Mouse (Mus musculus): Measurements from ENCODE around the gene Crim1. TPM values are rescaled to one million over a fixed set of nuclear protein-coding genes. Genes with fewer than 3 reads are reported as not detected.

Crim1 gene
- polyA plus RNA-seq, 1 experiment, result 7.1 TPM

GRCm38 (mm10) chr17:78287391-78287790 is 87.3 kb downstream of the Crim1 start:
- peaks cover 3% of the 10 kb centered on the region for H3K36me3 ChIP-seq (ENCODE audit: control insufficient read depth, insufficient read depth)
- no peak overlapping the region for H3ac ChIP-seq (ENCODE audit: control insufficient read depth, insufficient read length, low read depth)
- no peaks in the 10 kb centered on the region for H3K27me3 ChIP-seq (ENCODE audit: control insufficient read depth, insufficient read depth, insufficient read length)
- TF ChIP-seq MAX (IDR thresholded peaks at IDR 0.05) (no peak), FOSL1 (IDR thresholded peaks at IDR 0.05; ENCODE audit: insufficient read depth, low read length, poor library complexity, severe bottlenecking) (no peak), USF1 (IDR thresholded peaks at IDR 0.05; ENCODE audit: low read depth) (no peak), MYOD1 (IDR thresholded peaks at IDR 0.05; ENCODE audit: control insufficient read depth, insufficient read length, low read depth) (no peak), CEBPB (IDR thresholded peaks at IDR 0.05; ENCODE audit: low read depth) (no peak), CTCF (IDR thresholded peaks at IDR 0.05; ENCODE audit: control insufficient read depth, insufficient read depth, insufficient read length) (no peak), MYOG (IDR thresholded peaks at IDR 0.05; ENCODE audit: control insufficient read depth, extremely low read depth, insufficient read length) (no peak)
- no peaks in the 10 kb centered on the region for H3K79me3 ChIP-seq (ENCODE audit: low read depth)
- no peaks in the 10 kb centered on the region for H3K79me2 ChIP-seq (ENCODE audit: control insufficient read depth, insufficient read depth)
- H3K4me3 ChIP-seq (ENCODE audit: insufficient read depth, poor library complexity, severe bottlenecking), result no peak overlapping the region

- H3K79me2 ChIP-seq (ENCODE audit: control insufficient read depth, insufficient read depth), result no peaks in the 10 kb centered on the region
- peaks cover 3% of the 10 kb centered on the region for H3K36me3 ChIP-seq (ENCODE audit: control insufficient read depth, insufficient read depth)
- H3K79me3 ChIP-seq (ENCODE audit: low read depth), result no peaks in the 10 kb centered on the region
- no peak overlapping the region for H3K4me3 ChIP-seq (ENCODE audit: insufficient read depth, poor library complexity, severe bottlenecking)
- no peaks in the 10 kb centered on the region for H3K27me3 ChIP-seq (ENCODE audit: control insufficient read depth, insufficient read depth, insufficient read length)
- no peak overlapping the region for H3ac ChIP-seq (ENCODE audit: control insufficient read depth, insufficient read length, low read depth)
- TF ChIP-seq MYOD1 (IDR thresholded peaks at IDR 0.05; ENCODE audit: control insufficient read depth, insufficient read length, low read depth), result no peak
- no peak for TF ChIP-seq CTCF (IDR thresholded peaks at IDR 0.05; ENCODE audit: control insufficient read depth, insufficient read depth, insufficient read length)
- TF ChIP-seq MYOG (IDR thresholded peaks at IDR 0.05; ENCODE audit: control insufficient read depth, extremely low read depth, insufficient read length), result no peak
- no peak for TF ChIP-seq USF1 (IDR thresholded peaks at IDR 0.05; ENCODE audit: low read depth)
- no peak for TF ChIP-seq MAX (IDR thresholded peaks at IDR 0.05)
- TF ChIP-seq CEBPB (IDR thresholded peaks at IDR 0.05; ENCODE audit: low read depth), result no peak
- TF ChIP-seq FOSL1 (IDR thresholded peaks at IDR 0.05; ENCODE audit: insufficient read depth, low read length, poor library complexity, severe bottlenecking), result no peak
These were observed 90.3 kb downstream of the Crim1 start for GRCm38 (mm10) chr17:78290153-78290876.

GRCm38 (mm10) chr17:78291030-78291429 is 91.0 kb downstream of the Crim1 start:
- H3K36me3 ChIP-seq (ENCODE audit: control insufficient read depth, insufficient read depth), result peaks cover 3% of the 10 kb centered on the region
- H3K4me3 ChIP-seq (ENCODE audit: insufficient read depth, poor library complexity, severe bottlenecking), result no peak overlapping the region
- H3K79me2 ChIP-seq (ENCODE audit: control insufficient read depth, insufficient read depth), result no peaks in the 10 kb centered on the region
- TF ChIP-seq USF1 (IDR thresholded peaks at IDR 0.05; ENCODE audit: low read depth) (no peak), MAX (IDR thresholded peaks at IDR 0.05) (no peak), FOSL1 (IDR thresholded peaks at IDR 0.05; ENCODE audit: insufficient read depth, low read length, poor library complexity, severe bottlenecking) (no peak), CEBPB (IDR thresholded peaks at IDR 0.05; ENCODE audit: low read depth) (no peak), MYOG (IDR thresholded peaks at IDR 0.05; ENCODE audit: control insufficient read depth, extremely low read depth, insufficient read length) (no peak), CTCF (IDR thresholded peaks at IDR 0.05; ENCODE audit: control insufficient read depth, insufficient read depth, insufficient read length) (no peak), MYOD1 (IDR thresholded peaks at IDR 0.05; ENCODE audit: control insufficient read depth, insufficient read length, low read depth) (no peak)
- H3ac ChIP-seq (ENCODE audit: control insufficient read depth, insufficient read length, low read depth), result no peak overlapping the region
- no peaks in the 10 kb centered on the region for H3K79me3 ChIP-seq (ENCODE audit: low read depth)
- H3K27me3 ChIP-seq (ENCODE audit: control insufficient read depth, insufficient read depth, insufficient read length), result no peaks in the 10 kb centered on the region

- no peak for TF ChIP-seq CEBPB (IDR thresholded peaks at IDR 0.05; ENCODE audit: low read depth)
- TF ChIP-seq MYOG (IDR thresholded peaks at IDR 0.05; ENCODE audit: control insufficient read depth, extremely low read depth, insufficient read length), result no peak
- TF ChIP-seq MAX (IDR thresholded peaks at IDR 0.05), result no peak
- TF ChIP-seq MYOD1 (IDR thresholded peaks at IDR 0.05; ENCODE audit: control insufficient read depth, insufficient read length, low read depth), result no peak
- no peak for TF ChIP-seq CTCF (IDR thresholded peaks at IDR 0.05; ENCODE audit: control insufficient read depth, insufficient read depth, insufficient read length)
- TF ChIP-seq USF1 (IDR thresholded peaks at IDR 0.05; ENCODE audit: low read depth), result no peak
- TF ChIP-seq FOSL1 (IDR thresholded peaks at IDR 0.05; ENCODE audit: insufficient read depth, low read length, poor library complexity, severe bottlenecking), result no peak
- Histone ChIP-seq H3K79me3 (ENCODE audit: low read depth) (no peaks in the 10 kb centered on the region), H3K27me3 (ENCODE audit: control insufficient read depth, insufficient read depth, insufficient read length) (no peaks in the 10 kb centered on the region), H3ac (ENCODE audit: control insufficient read depth, insufficient read length, low read depth) (no peak overlapping the region), H3K79me2 (ENCODE audit: control insufficient read depth, insufficient read depth) (no peaks in the 10 kb centered on the region), H3K36me3 (ENCODE audit: control insufficient read depth, insufficient read depth) (peaks cover 3% of the 10 kb centered on the region), H3K4me3 (ENCODE audit: insufficient read depth, poor library complexity, severe bottlenecking) (no peak overlapping the region)
These were observed 92.3 kb downstream of the Crim1 start for GRCm38 (mm10) chr17:78292301-78292700.

- Histone ChIP-seq H3K79me3 (ENCODE audit: low read depth) (no peaks in the 10 kb centered on the region), H3K4me3 (ENCODE audit: insufficient read depth, poor library complexity, severe bottlenecking) (no peak overlapping the region), H3K79me2 (ENCODE audit: control insufficient read depth, insufficient read depth) (no peaks in the 10 kb centered on the region), H3ac (ENCODE audit: control insufficient read depth, insufficient read length, low read depth) (no peak overlapping the region), H3K27me3 (ENCODE audit: control insufficient read depth, insufficient read depth, insufficient read length) (no peaks in the 10 kb centered on the region), H3K36me3 (ENCODE audit: control insufficient read depth, insufficient read depth) (peaks cover 3% of the 10 kb centered on the region)
- TF ChIP-seq MYOG (IDR thresholded peaks at IDR 0.05; ENCODE audit: control insufficient read depth, extremely low read depth, insufficient read length), result no peak
- TF ChIP-seq MYOD1 (IDR thresholded peaks at IDR 0.05; ENCODE audit: control insufficient read depth, insufficient read length, low read depth), result no peak
- TF ChIP-seq USF1 (IDR thresholded peaks at IDR 0.05; ENCODE audit: low read depth), result no peak
- no peak for TF ChIP-seq CTCF (IDR thresholded peaks at IDR 0.05; ENCODE audit: control insufficient read depth, insufficient read depth, insufficient read length)
- TF ChIP-seq CEBPB (IDR thresholded peaks at IDR 0.05; ENCODE audit: low read depth), result no peak
- no peak for TF ChIP-seq MAX (IDR thresholded peaks at IDR 0.05)
- no peak for TF ChIP-seq FOSL1 (IDR thresholded peaks at IDR 0.05; ENCODE audit: insufficient read depth, low read length, poor library complexity, severe bottlenecking)
These were observed 92.9 kb downstream of the Crim1 start for GRCm38 (mm10) chr17:78292827-78293488.

Data from C2C12 (cell line).